Mouse (Mus musculus) liver, embryonic 12.5 days (tissue): ENCODE measurements around the gene Galnt14. TPM values are rescaled to one million over a fixed set of nuclear protein-coding genes. Genes with fewer than 3 reads are reported as not detected.

Experiments
- ATAC-seq: fragments of 200-750 bp; cut with Nextera tagmentation; 2 replicates; pipeline ENCODE4 v1.8.0; 2017; ENCODE audit warnings: moderate number of reproducible peaks, mild to moderate bottlenecking, moderate library complexity
- H3K27ac ChIP-seq: fragments of 300-500 bp; sonication (generic); 2 replicates; pipeline ENCODE4 v1.5.1; 2016; ENCODE audit warnings: mild to moderate bottlenecking
- H3K27me3 ChIP-seq: fragments of 300-500 bp; sonication (generic); replicated peaks from 2 replicates; pipeline ENCODE4 v1.6.1; 2016; ENCODE audit warnings: mild to moderate bottlenecking, moderate library complexity
- H3K36me3 ChIP-seq: fragments of 300-500 bp; sonication (generic); 2 replicates; pipeline ENCODE4 v1.6.1; 2016; ENCODE audit warnings: mild to moderate bottlenecking, moderate library complexity
- H3K4me1 ChIP-seq: fragments of 300-500 bp; sonication (generic); 2 replicates; pipeline ENCODE4 v1.6.1; 2016
- H3K4me2 ChIP-seq: fragments of 300-500 bp; sonication (generic); 2 replicates; pipeline ENCODE4 v1.6.1; 2016; ENCODE audit warnings: mild to moderate bottlenecking, moderate library complexity
- H3K4me3 ChIP-seq: fragments of 300-500 bp; sonication (generic); 2 replicates; pipeline ENCODE4 v1.5.1; 2016; ENCODE audit warnings: mild to moderate bottlenecking, moderate library complexity
- H3K9ac ChIP-seq: fragments of 300-500 bp; sonication (generic); 2 replicates; pipeline ENCODE4 v1.6.1; 2016; ENCODE audit warnings: mild to moderate bottlenecking, moderate library complexity
- H3K9me3 ChIP-seq: fragments of 300-500 bp; sonication (generic); replicated peaks from 2 replicates; pipeline ENCODE4 v1.6.1; 2016; ENCODE audit warnings: mild to moderate bottlenecking, moderate library complexity
- WGBS: fragments of 180-500 bp; shearing (Covaris S2); methylation state at CpG from one replicate; pipeline ENCODE4 v1.1.7; 2016; ENCODE audit not compliant: insufficient replicate concordance; 5-methylcytosine and 5-hydroxymethylcytosine counted together
- polyA plus RNA-seq: library from polyadenylated mRNA; unstranded; fragments of >200 nt; fragmentation: Nextera tagmentation; extraction: Ambion mirVana; gene quantifications from 2 replicates; pipeline ENCODE4 v1.2.1, GENCODE M21; 2016

Gene Galnt14
- polyA plus RNA-seq, 1 experiment from 2014 or later, result 0.23 TPM

- WGBS, result 54% methylated on average over 5 of the region's 5 CpGs
Measured at GRCm38 (mm10) chr17:73602552-73603478, 107.4 kb downstream of the Galnt14 start.

GRCm38 (mm10) chr17:73599923-73600322 lies 110.3 kb downstream of the Galnt14 start:
- Histone ChIP-seq H3K36me3 (no peaks in the 10 kb centered on the region), H3K9me3 (no peaks in the 10 kb centered on the region), H3K27me3 (no peaks in the 10 kb centered on the region), H3K4me1 (no peaks in the 10 kb centered on the region), H3K4me3 (no peak overlapping the region), H3K27ac (no peak overlapping the region), H3K9ac (no peak overlapping the region), H3K4me2 (no peak overlapping the region)
- no peak for ATAC-seq
- 61% methylated on average over 6 of the region's 6 CpGs for WGBS

More at GRCm38 (mm10) chr17:73602552-73603478, 107.4 kb downstream of the Galnt14 start:
- no peaks in the 10 kb centered on the region for H3K27me3 ChIP-seq
- no peak overlapping the region for H3K4me2 ChIP-seq
- ATAC-seq, result no peak
- H3K9ac ChIP-seq, result no peak overlapping the region
- H3K27ac ChIP-seq, result no peak overlapping the region
- no peaks in the 10 kb centered on the region for H3K36me3 ChIP-seq
- no peaks in the 10 kb centered on the region for H3K4me1 ChIP-seq
- H3K9me3 ChIP-seq, result no peaks in the 10 kb centered on the region
- no peak overlapping the region for H3K4me3 ChIP-seq

- Histone ChIP-seq H3K4me1 (no peaks in the 10 kb centered on the region), H3K27me3 (no peaks in the 10 kb centered on the region), H3K9me3 (no peaks in the 10 kb centered on the region), H3K4me2 (no peak overlapping the region), H3K9ac (no peak overlapping the region), H3K27ac (no peak overlapping the region), H3K36me3 (no peaks in the 10 kb centered on the region), H3K4me3 (no peak overlapping the region)
- no peak for ATAC-seq
- WGBS, result 68% methylated on average over 2 of the region's 2 CpGs
Measured at GRCm38 (mm10) chr17:73592081-73592480, 118.2 kb downstream of the Galnt14 start.

GRCm38 (mm10) chr17:73587573-73587972 lies 122.7 kb downstream of the Galnt14 start:
- H3K4me3 ChIP-seq, result no peak overlapping the region
- H3K9me3 ChIP-seq, result no peaks in the 10 kb centered on the region

GRCm38 (mm10) chr17:73574186-73574585 lies 136.1 kb downstream of the Galnt14 start:
- Histone ChIP-seq H3K9me3 (no peaks in the 10 kb centered on the region), H3K4me2 (no peak overlapping the region), H3K27me3 (no peaks in the 10 kb centered on the region), H3K4me3 (no peak overlapping the region), H3K36me3 (no peaks in the 10 kb centered on the region), H3K9ac (no peak overlapping the region), H3K27ac (no peak overlapping the region), H3K4me1 (no peaks in the 10 kb centered on the region)
- ATAC-seq, result no peak
- WGBS, result 50% methylated on average over 1 of the region's 1 CpGs

More at GRCm38 (mm10) chr17:73587573-73587972, 122.7 kb downstream of the Galnt14 start:
- H3K36me3 ChIP-seq, result no peaks in the 10 kb centered on the region
- H3K4me2 ChIP-seq, result no peak overlapping the region
- H3K4me1 ChIP-seq, result no peaks in the 10 kb centered on the region
- H3K27me3 ChIP-seq, result no peaks in the 10 kb centered on the region
- 55% methylated on average over 6 of the region's 6 CpGs for WGBS
- ATAC-seq, result no peak
- no peak overlapping the region for H3K9ac ChIP-seq
- H3K27ac ChIP-seq, result no peak overlapping the region

- 51% methylated on average over 5 of the region's 5 CpGs for WGBS
- no peak for ATAC-seq
- Histone ChIP-seq H3K36me3 (no peaks in the 10 kb centered on the region), H3K27ac (no peak overlapping the region), H3K4me1 (no peaks in the 10 kb centered on the region), H3K9ac (no peak overlapping the region), H3K4me2 (no peak overlapping the region), H3K9me3 (no peaks in the 10 kb centered on the region), H3K27me3 (no peaks in the 10 kb centered on the region), H3K4me3 (no peak overlapping the region)
Measured at GRCm38 (mm10) chr17:73572881-73573280, 137.4 kb downstream of the Galnt14 start.

GRCm38 (mm10) chr17:73572440-73572839 lies 137.8 kb downstream of the Galnt14 start:
- WGBS, result 53% methylated on average over 5 of the region's 5 CpGs
- H3K9ac ChIP-seq, result no peak overlapping the region
- ATAC-seq, result no peak

GRCm38 (mm10) chr17:73571961-73572360 lies 138.3 kb downstream of the Galnt14 start:
- 57% methylated on average over 4 of the region's 4 CpGs for WGBS
- Histone ChIP-seq H3K9me3 (no peaks in the 10 kb centered on the region), H3K4me3 (no peak overlapping the region), H3K9ac (no peak overlapping the region), H3K27me3 (no peaks in the 10 kb centered on the region), H3K36me3 (no peaks in the 10 kb centered on the region), H3K27ac (no peak overlapping the region), H3K4me2 (no peak overlapping the region), H3K4me1 (no peaks in the 10 kb centered on the region)
- ATAC-seq, result no peak

More at GRCm38 (mm10) chr17:73572440-73572839, 137.8 kb downstream of the Galnt14 start:
- H3K36me3 ChIP-seq, result no peaks in the 10 kb centered on the region
- H3K9me3 ChIP-seq, result no peaks in the 10 kb centered on the region
- no peak overlapping the region for H3K27ac ChIP-seq
- H3K27me3 ChIP-seq, result no peaks in the 10 kb centered on the region
- H3K4me3 ChIP-seq, result no peak overlapping the region
- no peak overlapping the region for H3K4me2 ChIP-seq
- H3K4me1 ChIP-seq, result no peaks in the 10 kb centered on the region

- ATAC-seq, result no peak
- Histone ChIP-seq H3K4me2 (no peak overlapping the region), H3K9ac (no peak overlapping the region), H3K27ac (no peak overlapping the region), H3K9me3 (no peaks in the 10 kb centered on the region), H3K27me3 (no peaks in the 10 kb centered on the region), H3K36me3 (no peaks in the 10 kb centered on the region), H3K4me1 (no peaks in the 10 kb centered on the region), H3K4me3 (no peak overlapping the region)
- WGBS, result 64% methylated on average over 9 of the region's 9 CpGs
Measured at GRCm38 (mm10) chr17:73568204-73568603, 142.0 kb downstream of the Galnt14 start.

- Histone ChIP-seq H3K9me3 (no peaks in the 10 kb centered on the region), H3K4me1 (no peaks in the 10 kb centered on the region), H3K9ac (no peak overlapping the region), H3K27ac (no peak overlapping the region), H3K4me2 (no peak overlapping the region), H3K27me3 (no peaks in the 10 kb centered on the region), H3K36me3 (no peaks in the 10 kb centered on the region), H3K4me3 (no peak overlapping the region)
- no peak for ATAC-seq
- WGBS, result 40% methylated on average over 3 of the region's 3 CpGs
Measured at GRCm38 (mm10) chr17:73561149-73561548, 149.1 kb downstream of the Galnt14 start.

GRCm38 (mm10) chr17:73560208-73560784 lies 150.0 kb downstream of the Galnt14 start:
- H3K27me3 ChIP-seq, result no peaks in the 10 kb centered on the region
- no peak overlapping the region for H3K9ac ChIP-seq
- H3K9me3 ChIP-seq, result no peaks in the 10 kb centered on the region
- no peak for ATAC-seq
- no peak overlapping the region for H3K4me2 ChIP-seq
- no peak overlapping the region for H3K4me3 ChIP-seq
- 64% methylated on average over 5 of the region's 5 CpGs for WGBS
- no peaks in the 10 kb centered on the region for H3K4me1 ChIP-seq
- H3K36me3 ChIP-seq, result no peaks in the 10 kb centered on the region
- no peak overlapping the region for H3K27ac ChIP-seq

- no peaks in the 10 kb centered on the region for H3K27me3 ChIP-seq
- WGBS, result 58% methylated on average over 4 of the region's 4 CpGs
- H3K9me3 ChIP-seq, result no peaks in the 10 kb centered on the region
Measured at GRCm38 (mm10) chr17:73559498-73559897, 150.8 kb downstream of the Galnt14 start.

More at GRCm38 (mm10) chr17:73559498-73559897, 150.8 kb downstream of the Galnt14 start:
- Histone ChIP-seq H3K4me1 (no peaks in the 10 kb centered on the region), H3K9ac (no peak overlapping the region), H3K4me3 (no peak overlapping the region), H3K36me3 (no peaks in the 10 kb centered on the region), H3K4me2 (no peak overlapping the region), H3K27ac (no peak overlapping the region)
- ATAC-seq, result no peak
